Mouse (Mus musculus) olfactory bulb, adult 2 months (tissue): ENCODE results near the gene Birc5.

Source experiments
- CTCF ChIP-seq: fragments of 200-500 bp; IDR thresholded peaks from 2 replicates; pipeline ENCODE4 v1.5.1; 2012; ENCODE audit warnings: low read depth, mild to moderate bottlenecking, low read length, moderate library complexity; ENCODE audit not compliant: insufficient read depth
- POLR2A ChIP-seq: fragments of 200-500 bp; IDR thresholded peaks from 2 replicates; pipeline ENCODE4 v1.6.1; 2012; ENCODE audit warnings: mild to moderate bottlenecking, low read depth, low read length, moderate library complexity; ENCODE audit not compliant: insufficient read depth

DNA sequence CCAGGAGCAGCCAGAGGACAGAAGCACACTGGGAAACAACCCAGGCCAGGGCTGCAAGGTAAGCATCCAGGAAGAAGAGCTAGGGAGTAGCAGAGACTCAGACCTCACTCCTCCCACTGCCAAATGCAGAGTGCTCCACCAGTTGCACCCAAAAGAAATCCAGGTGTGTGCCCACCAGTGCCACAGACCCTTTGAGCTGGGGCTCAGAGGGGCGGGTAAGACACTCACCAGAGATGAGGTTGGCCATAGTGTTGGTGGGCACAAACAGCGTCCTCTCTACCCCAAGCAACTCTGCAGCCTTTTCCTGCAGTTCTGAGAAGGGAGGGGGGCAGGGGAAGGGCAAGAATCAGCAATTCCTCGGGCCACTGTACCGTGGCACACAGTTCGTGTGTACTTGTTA, 22.3 kb downstream of the Birc5 start:
- no peak for TF ChIP-seq CTCF
- no peak for TF ChIP-seq POLR2A
